22 mouse cellular contexts compared by ENCODE assay signal in genomic region chr9:46737446-46737845, GRCm38 (mm10).
DNase-seq lines count a peak whose midpoint lies in the region; ATAC-seq and TF ChIP-seq lines count a peak whose summit lies in the region.
"Had no signal": no experiment of that assay in that cellular context is flagged by ENCODE, and none has a peak within 500 bp of the region (broad histone marks: within the 10 kb centered on the region; RNA-seq: fewer than 3 reads in every experiment).

No protein-coding gene starts in this region.

- no peak overlapping the region for H3K4me2 ChIP-seq in forebrain, embryonic 15.5 days (replicated peaks)
- no peak overlapping the region for H3K4me2 ChIP-seq in hindbrain, embryonic 13.5 days
- H3K4me2 ChIP-seq in hindbrain, embryonic 12.5 days (replicated peaks) = no peak overlapping the region
- no peak overlapping the region for H3K4me2 ChIP-seq in midbrain, embryonic 13.5 days (replicated peaks)
- H3K4me2 ChIP-seq in midbrain, embryonic 14.5 days (ENCODE audit: low read length) = no peak overlapping the region
- H3K4me2 ChIP-seq in midbrain, postnatal 0 days (ENCODE audit: low read depth, low read length, poor library complexity, severe bottlenecking) = no peak overlapping the region
- H3K4me2 ChIP-seq: embryonic facial prominence, embryonic 12.5 days; forebrain, embryonic 12.5 days; heart, embryonic 11.5 days; heart, embryonic 15.5 days had no signal

- no peaks in the 10 kb centered on the region for H3K27me3 ChIP-seq in forebrain, embryonic 15.5 days
- H3K27me3 ChIP-seq in forebrain, embryonic 10.5 days (ENCODE audit: poor library complexity, severe bottlenecking) = peaks cover 35% of the 10 kb centered on the region
- 0 out of 2 replicates have a peak, but pooled peaks cover 4% of the 10 kb centered on the region for H3K27me3 ChIP-seq in hindbrain, embryonic 13.5 days
- peaks cover 4% of the 10 kb centered on the region; the same call in 1 of the 2 replicates for H3K27me3 ChIP-seq in hindbrain, embryonic 12.5 days
- H3K27me3 ChIP-seq in midbrain, embryonic 13.5 days = 0 out of 2 replicates have a peak, but pooled peaks cover 10% of the 10 kb centered on the region
- no peaks in the 10 kb centered on the region for H3K27me3 ChIP-seq in midbrain, embryonic 14.5 days (ENCODE audit: control insufficient read depth, insufficient read depth, low read length)
- no peaks in the 10 kb centered on the region for H3K27me3 ChIP-seq in midbrain, postnatal 0 days (ENCODE audit: insufficient read depth, low read length)

- H3K4me1 ChIP-seq in forebrain, embryonic 15.5 days = peaks cover 29% of the 10 kb centered on the region
- peaks cover 23% of the 10 kb centered on the region for H3K4me1 ChIP-seq in forebrain, embryonic 10.5 days
- peaks cover 30% of the 10 kb centered on the region for H3K4me1 ChIP-seq in hindbrain, embryonic 13.5 days (replicated peaks)
- H3K4me1 ChIP-seq in hindbrain, embryonic 12.5 days = peaks cover 11% of the 10 kb centered on the region; the same call in 1 of the 2 replicates
- peaks cover 19% of the 10 kb centered on the region for H3K4me1 ChIP-seq in midbrain, embryonic 13.5 days (replicated peaks)
- 0 out of 2 replicates have a peak, but pooled peaks cover 9% of the 10 kb centered on the region for H3K4me1 ChIP-seq in midbrain, embryonic 14.5 days (ENCODE audit: control insufficient read depth, insufficient read depth, low read length)
- peaks cover 5% of the 10 kb centered on the region; the same call in 1 of the 2 replicates for H3K4me1 ChIP-seq in midbrain, postnatal 0 days (ENCODE audit: insufficient read depth, low read length)
- H3K4me1 ChIP-seq: embryonic facial prominence, embryonic 12.5 days had no signal

- TF ChIP-seq CTCF in midbrain, postnatal 0 days (IDR thresholded peaks at IDR 0.05) = no peak

- H3K9ac ChIP-seq in forebrain, embryonic 15.5 days (replicated peaks) = no peak overlapping the region
- H3K9ac ChIP-seq in hindbrain, embryonic 13.5 days = 0 out of 2 replicates have a peak overlapping the region, but pooled peaks have one; percentile 1
- no peak overlapping the region for H3K9ac ChIP-seq in hindbrain, embryonic 12.5 days
- H3K9ac ChIP-seq in midbrain, embryonic 13.5 days (replicated peaks) = no peak overlapping the region
- H3K9ac ChIP-seq in midbrain, embryonic 14.5 days (replicated peaks; ENCODE audit: low read length) = no peak overlapping the region
- H3K9ac ChIP-seq in midbrain, postnatal 0 days (replicated peaks; ENCODE audit: low read length, poor library complexity, severe bottlenecking) = no peak overlapping the region
- H3K9ac ChIP-seq: embryonic facial prominence, embryonic 12.5 days; forebrain, embryonic 12.5 days; heart, embryonic 15.5 days had no signal

- WGBS in forebrain, embryonic 15.5 days = 32% methylated on average over 3 of the region's 3 CpGs
- WGBS in forebrain, embryonic 10.5 days = 67% methylated on average over 3 of the region's 3 CpGs
- 24% methylated on average over 3 of the region's 3 CpGs for WGBS in hindbrain, embryonic 13.5 days
- 32% methylated on average over 3 of the region's 3 CpGs for WGBS in hindbrain, embryonic 12.5 days
- 43% methylated on average over 3 of the region's 3 CpGs for WGBS in midbrain, embryonic 13.5 days
- 28% methylated on average over 3 of the region's 3 CpGs for WGBS in midbrain, embryonic 14.5 days
- 41% methylated on average over 3 of the region's 3 CpGs for WGBS in midbrain, postnatal 0 days

- no peak overlapping the region for H3K27ac ChIP-seq in forebrain, embryonic 15.5 days (replicated peaks)
- no peak overlapping the region for H3K27ac ChIP-seq in forebrain, embryonic 10.5 days
- no peak overlapping the region for H3K27ac ChIP-seq in hindbrain, embryonic 13.5 days
- H3K27ac ChIP-seq in hindbrain, embryonic 12.5 days = no peak overlapping the region
- H3K27ac ChIP-seq in midbrain, embryonic 13.5 days = no peak overlapping the region
- H3K27ac ChIP-seq in midbrain, embryonic 14.5 days (replicated peaks; ENCODE audit: low read depth, low read length) = no peak overlapping the region
- no peak overlapping the region for H3K27ac ChIP-seq in midbrain, postnatal 0 days (ENCODE audit: low read depth, low read length)
- H3K27ac ChIP-seq: embryonic facial prominence, embryonic 12.5 days; forebrain, embryonic 12.5 days; heart, adult 2 months; heart, embryonic 15.5 days had no signal

- H3K36me3 ChIP-seq in forebrain, embryonic 15.5 days = no peaks in the 10 kb centered on the region
- no peaks in the 10 kb centered on the region for H3K36me3 ChIP-seq in forebrain, embryonic 10.5 days (replicated peaks)
- H3K36me3 ChIP-seq in hindbrain, embryonic 13.5 days = no peaks in the 10 kb centered on the region
- H3K36me3 ChIP-seq in hindbrain, embryonic 12.5 days = no peaks in the 10 kb centered on the region
- no peaks in the 10 kb centered on the region for H3K36me3 ChIP-seq in midbrain, embryonic 13.5 days
- H3K36me3 ChIP-seq in midbrain, embryonic 14.5 days (ENCODE audit: control insufficient read depth, insufficient read depth, low read length) = no peaks in the 10 kb centered on the region
- H3K36me3 ChIP-seq in midbrain, postnatal 0 days (ENCODE audit: insufficient read depth, low read length) = no peaks in the 10 kb centered on the region
- H3K36me3 ChIP-seq: embryonic facial prominence, embryonic 12.5 days; forebrain, embryonic 12.5 days; G1E; heart, embryonic 15.5 days had no signal

- H3K9me3 ChIP-seq in forebrain, embryonic 15.5 days = no peaks in the 10 kb centered on the region
- H3K9me3 ChIP-seq in forebrain, embryonic 10.5 days = no peaks in the 10 kb centered on the region
- H3K9me3 ChIP-seq in hindbrain, embryonic 13.5 days = no peaks in the 10 kb centered on the region
- no peaks in the 10 kb centered on the region for H3K9me3 ChIP-seq in hindbrain, embryonic 12.5 days (replicated peaks)
- no peaks in the 10 kb centered on the region for H3K9me3 ChIP-seq in midbrain, embryonic 13.5 days
- H3K9me3 ChIP-seq in midbrain, embryonic 14.5 days (ENCODE audit: control insufficient read depth, low read length) = no peaks in the 10 kb centered on the region
- no peaks in the 10 kb centered on the region for H3K9me3 ChIP-seq in midbrain, postnatal 0 days (ENCODE audit: low read length)
- H3K9me3 ChIP-seq: embryonic facial prominence, embryonic 12.5 days; forebrain, embryonic 12.5 days; heart, embryonic 15.5 days had no signal

- ATAC-seq in forebrain, embryonic 15.5 days (replicated peaks) = 0 out of 2 replicates have a peak, but pooled peaks have one; percentile 30
- ATAC-seq in hindbrain, embryonic 13.5 days (ENCODE audit: low FRiP score) = no peak
- no peak for ATAC-seq in hindbrain, embryonic 12.5 days (ENCODE audit: low FRiP score)
- 0 out of 2 replicates have a peak, but pooled peaks have one; percentile 40 for ATAC-seq in midbrain, embryonic 13.5 days
- ATAC-seq in midbrain, embryonic 14.5 days (ENCODE audit: low FRiP score, low TSS enrichment) = no peak
- no peak for ATAC-seq in midbrain, postnatal 0 days (ENCODE audit: low FRiP score)
- ATAC-seq: CD4-positive, CD25-positive, alpha-beta regulatory T cell, adult 4 months had no signal

- no peak overlapping the region for H3K4me3 ChIP-seq in forebrain, embryonic 15.5 days
- H3K4me3 ChIP-seq in forebrain, embryonic 10.5 days = no peak overlapping the region
- no peak overlapping the region for H3K4me3 ChIP-seq in hindbrain, embryonic 13.5 days
- H3K4me3 ChIP-seq in hindbrain, embryonic 12.5 days = no peak overlapping the region
- H3K4me3 ChIP-seq in midbrain, embryonic 13.5 days (replicated peaks) = no peak overlapping the region
- H3K4me3 ChIP-seq in midbrain, embryonic 14.5 days (replicated peaks; ENCODE audit: low read depth, low read length) = no peak overlapping the region
- H3K4me3 ChIP-seq in midbrain, postnatal 0 days (ENCODE audit: low read depth, low read length) = no peak overlapping the region
- H3K4me3 ChIP-seq: embryonic facial prominence, embryonic 12.5 days; forebrain, embryonic 12.5 days; heart, adult 2 months; heart, embryonic 15.5 days had no signal

- no peak for DNase-seq in forebrain, embryonic 10.5 days (ENCODE audit: extremely low spot score, low spot score)
- no peak for DNase-seq in midbrain, embryonic 14.5 days
- DNase-seq in midbrain, postnatal 0 days (ENCODE audit: low spot score) = peak; percentile 20
- DNase-seq in kidney, adult 18-20 months = no peak
- DNase-seq: adrenal gland, adult 8-10 months; adrenal gland, postnatal 36 days; B cell, adult 2 months; cerebellum, adult 11-12 months; cerebellum, adult 9-10 months; cerebellum, postnatal 25 days; gastrocnemius, postnatal 10 days; heart, adult 2 months had no signal

Comparison
In these comparisons a context has a peak if more than half of its experiments do, and no peak if none do; other contexts are left out.
1. ATAC-seq: peak in forebrain, embryonic 15.5 days (single experiment) and midbrain, embryonic 13.5 days (single experiment); none in hindbrain, embryonic 13.5 days (single experiment), hindbrain, embryonic 12.5 days (single experiment), midbrain, embryonic 14.5 days (single experiment) and midbrain, postnatal 0 days (single experiment).